Mouse (Mus musculus) lung, adult 2 months (tissue): ENCODE results near the gene Cela2a.

Source experiments
- CTCF ChIP-seq: fragments of 200-500 bp; IDR thresholded peaks from 2 replicates; pipeline ENCODE4 v1.5.1; 2011; ENCODE audit warnings: mild to moderate bottlenecking, low read length, control low read depth; ENCODE audit not compliant: insufficient read depth
- POLR2A ChIP-seq: fragments of 200-500 bp; IDR thresholded peaks from 2 replicates; pipeline ENCODE4 v1.6.1; 2011; ENCODE audit warnings: low read depth, mild to moderate bottlenecking, control low read depth, low read length, borderline replicate concordance; ENCODE audit errors: extremely low read depth

DNA sequence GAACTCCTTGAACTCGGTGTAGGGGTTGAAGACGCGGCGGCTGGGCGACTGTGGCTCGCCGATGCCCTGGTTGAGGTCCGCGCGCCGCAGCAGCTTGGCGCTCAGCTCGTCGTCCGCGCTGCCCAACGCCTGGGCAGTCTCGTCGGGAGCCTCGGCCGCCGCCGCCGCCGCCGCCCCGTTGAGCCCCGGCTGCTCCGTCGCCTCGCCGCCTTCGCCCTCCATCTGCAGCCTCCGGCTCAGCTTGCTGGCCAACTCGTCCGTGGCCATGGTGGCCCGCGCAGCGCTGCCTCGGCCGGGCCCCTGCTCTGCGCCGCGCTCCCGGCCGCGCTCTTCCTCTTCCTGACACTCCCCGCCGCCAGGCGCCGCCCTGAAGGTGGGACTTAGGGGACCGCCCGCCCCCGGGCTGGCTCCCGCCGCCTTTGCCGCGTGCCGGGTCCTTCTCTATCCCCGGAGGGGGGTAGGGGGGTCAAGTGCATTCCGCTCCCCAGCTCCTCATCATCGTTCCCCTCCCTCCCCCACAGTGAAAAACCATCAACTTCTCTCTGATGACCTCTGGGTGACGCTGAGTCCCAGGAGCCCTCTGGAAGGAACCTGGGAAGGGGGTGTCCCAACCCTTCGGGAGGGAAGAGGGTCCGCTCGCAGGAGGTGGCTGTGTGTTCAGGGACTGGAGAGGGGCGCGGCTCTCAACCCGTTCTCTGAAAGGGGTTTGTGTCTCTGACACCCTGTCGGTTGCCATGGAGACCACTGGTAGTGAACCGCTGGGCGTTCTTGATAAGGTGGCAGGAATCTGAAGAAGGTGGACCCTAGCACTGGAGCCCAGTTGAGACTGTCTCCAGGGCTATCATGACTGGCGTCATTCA lies 48.9 kb upstream of the Cela2a start, which contains the start of gene Efhd2:
- peak; percentile 88 for TF ChIP-seq POLR2A
- no peak for TF ChIP-seq CTCF
